Mouse (Mus musculus) hindbrain, embryonic 16.5 days (tissue): ENCODE results near the gene Bco1. TPM values are rescaled to one million over a fixed set of nuclear protein-coding genes. Genes with fewer than 3 reads are reported as not detected.

ENCODE experiments used
- ATAC-seq: fragments of 200-750 bp; cut with Nextera tagmentation; 2 replicates; pipeline ENCODE4 v1.8.0; 2017; ENCODE audit warnings: moderate TSS enrichment, moderate library complexity
- H3K27ac ChIP-seq: fragments of 300-500 bp; sonication (generic); 2 replicates; pipeline ENCODE4 v1.5.1; 2014; ENCODE audit warnings: low read depth, mild to moderate bottlenecking, control low read depth, low read length, moderate library complexity
- H3K27me3 ChIP-seq: fragments of 300-500 bp; sonication (generic); replicated peaks from 2 replicates; pipeline ENCODE4 v1.6.1; 2014; ENCODE audit warnings: low read length; ENCODE audit not compliant: control insufficient read depth, insufficient read depth
- H3K36me3 ChIP-seq: fragments of 300-500 bp; sonication (generic); 2 replicates; pipeline ENCODE4 v1.6.1; 2014; ENCODE audit warnings: mild to moderate bottlenecking, low read length, moderate library complexity, mixed read lengths; ENCODE audit not compliant: control insufficient read depth, insufficient read depth
- H3K4me1 ChIP-seq: fragments of 300-500 bp; sonication (generic); 2 replicates; pipeline ENCODE4 v1.6.1; 2014; ENCODE audit warnings: low read depth, low read length; ENCODE audit not compliant: control insufficient read depth, insufficient read depth
- H3K4me2 ChIP-seq: fragments of 300-500 bp; sonication (generic); 2 replicates; pipeline ENCODE4 v1.6.1; 2014; ENCODE audit warnings: mild to moderate bottlenecking, low read length, control low read depth, moderate library complexity
- H3K4me3 ChIP-seq: fragments of 300-500 bp; sonication (generic); 2 replicates; pipeline ENCODE4 v1.5.1; 2014; ENCODE audit warnings: mild to moderate bottlenecking, low read length, control low read depth, moderate library complexity
- H3K9ac ChIP-seq: fragments of 300-500 bp; sonication (generic); 2 replicates; pipeline ENCODE4 v1.6.1; 2014; ENCODE audit warnings: low read depth, mild to moderate bottlenecking, control low read depth, low read length, moderate library complexity
- H3K9me3 ChIP-seq: fragments of 300-500 bp; sonication (generic); 2 replicates; pipeline ENCODE4 v1.6.1; 2014; ENCODE audit warnings: mild to moderate bottlenecking, low read length, moderate library complexity; ENCODE audit not compliant: control insufficient read depth
- WGBS: fragments of 180-500 bp; shearing (Covaris S2); extraction: QIAGEN DNeasy Blood & Tissue Kit; methylation state at CpG from one replicate; pipeline ENCODE4 v1.1.7; 2014; 5-methylcytosine and 5-hydroxymethylcytosine counted together
- polyA plus RNA-seq: library from polyadenylated mRNA; unstranded; fragments of >200 nt; fragmentation: Nextera tagmentation; extraction: Ambion mirVana; gene quantifications from 2 replicates; pipeline ENCODE4 v1.2.1, GENCODE M21; 2015

The Bco1 gene
- polyA plus RNA-seq, 1 experiment from 2014 or later: 0.41 TPM

DNA sequence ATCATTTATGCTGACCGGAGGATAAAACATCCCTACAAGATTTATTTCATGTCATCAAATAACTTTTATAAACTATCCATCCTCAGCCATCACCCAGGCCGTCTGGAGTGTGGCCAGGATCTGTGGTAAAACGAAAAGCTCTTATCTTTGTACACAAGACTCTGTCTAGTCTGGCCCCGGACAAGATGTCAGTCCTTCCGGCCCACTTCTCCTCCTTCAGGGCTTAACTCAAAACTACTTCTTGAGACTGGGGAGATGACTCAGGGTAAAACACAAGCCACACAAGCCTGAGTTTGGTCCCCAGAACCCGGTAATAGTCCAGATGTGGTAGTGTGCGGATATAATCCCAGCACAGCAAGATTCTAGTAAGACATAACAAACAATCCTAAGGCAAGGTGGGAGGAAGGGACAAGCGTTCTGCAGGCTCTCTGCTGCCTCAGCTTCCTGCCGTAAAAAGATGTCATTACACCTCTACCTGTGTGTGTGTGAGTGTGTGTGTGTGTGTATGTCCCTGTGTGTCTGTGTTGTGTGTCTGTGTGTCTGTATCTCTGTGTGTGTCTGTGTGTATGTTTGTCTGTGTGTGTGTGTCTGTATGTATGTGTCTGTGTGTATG, 12.6 kb upstream of the Bco1 start:
- Histone ChIP-seq H3K36me3 (no peaks in the 10 kb centered on the region), H3K4me3 (no peak overlapping the region), H3K27me3 (no peaks in the 10 kb centered on the region), H3K4me2 (no peak overlapping the region), H3K27ac (no peak overlapping the region), H3K4me1 (no peaks in the 10 kb centered on the region), H3K9me3 (no peaks in the 10 kb centered on the region), H3K9ac (no peak overlapping the region)
- 73% methylated on average over 9 of the region's 9 CpGs for WGBS
- no peak for ATAC-seq

DNA sequence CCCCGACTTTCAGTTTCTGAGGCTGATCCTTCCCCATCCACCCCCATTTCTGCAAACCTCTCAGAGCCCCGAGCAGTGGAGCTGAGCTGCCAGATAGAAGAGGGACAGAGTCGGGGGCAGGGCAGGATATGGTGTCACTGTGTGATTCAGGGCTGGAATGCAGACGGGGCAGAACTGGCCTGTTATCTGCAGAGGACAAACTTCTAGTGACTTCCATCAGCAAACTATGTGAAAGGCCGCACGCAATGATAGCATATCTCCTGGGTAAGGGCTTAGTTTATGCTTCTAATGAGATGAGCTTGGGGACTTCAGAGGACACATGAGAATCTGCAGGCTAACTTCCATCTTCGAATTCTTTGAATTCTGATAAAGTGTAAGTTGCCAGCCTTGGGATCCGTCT, 10.1 kb upstream of the Bco1 start:
- Histone ChIP-seq H3K36me3 (no peaks in the 10 kb centered on the region), H3K9ac (no peak overlapping the region), H3K4me2 (no peak overlapping the region), H3K27me3 (no peaks in the 10 kb centered on the region), H3K4me1 (no peaks in the 10 kb centered on the region), H3K4me3 (no peak overlapping the region), H3K9me3 (no peaks in the 10 kb centered on the region), H3K27ac (no peak overlapping the region)
- WGBS: 67% methylated on average over 8 of the region's 8 CpGs
- ATAC-seq: no peak

DNA sequence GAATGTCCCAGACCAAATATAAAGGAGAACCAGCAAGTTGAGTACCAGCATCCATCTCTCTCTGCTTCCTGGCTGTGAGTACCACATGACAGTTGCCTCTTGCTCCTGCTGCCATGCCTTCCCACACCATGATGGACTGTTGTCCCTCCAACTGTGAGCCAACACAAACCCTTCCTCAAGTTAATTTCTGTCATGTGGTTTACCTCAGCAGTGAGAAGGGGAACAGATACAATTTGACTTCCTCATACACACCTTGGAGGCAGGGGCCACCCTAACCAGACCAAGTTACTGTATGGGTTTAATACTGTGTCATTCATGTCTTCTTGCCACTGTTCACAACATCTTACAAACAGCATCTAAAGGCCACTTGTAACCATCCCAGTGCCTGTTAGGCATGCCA, 8.6 kb upstream of the Bco1 start:
- no peaks in the 10 kb centered on the region for H3K4me1 ChIP-seq
- H3K4me3 ChIP-seq: no peak overlapping the region
- H3K4me2 ChIP-seq: no peak overlapping the region
- no peak overlapping the region for H3K27ac ChIP-seq
- H3K36me3 ChIP-seq: no peaks in the 10 kb centered on the region
- no peaks in the 10 kb centered on the region for H3K27me3 ChIP-seq
- ATAC-seq: no peak
- no peak overlapping the region for H3K9ac ChIP-seq
- no peaks in the 10 kb centered on the region for H3K9me3 ChIP-seq

DNA sequence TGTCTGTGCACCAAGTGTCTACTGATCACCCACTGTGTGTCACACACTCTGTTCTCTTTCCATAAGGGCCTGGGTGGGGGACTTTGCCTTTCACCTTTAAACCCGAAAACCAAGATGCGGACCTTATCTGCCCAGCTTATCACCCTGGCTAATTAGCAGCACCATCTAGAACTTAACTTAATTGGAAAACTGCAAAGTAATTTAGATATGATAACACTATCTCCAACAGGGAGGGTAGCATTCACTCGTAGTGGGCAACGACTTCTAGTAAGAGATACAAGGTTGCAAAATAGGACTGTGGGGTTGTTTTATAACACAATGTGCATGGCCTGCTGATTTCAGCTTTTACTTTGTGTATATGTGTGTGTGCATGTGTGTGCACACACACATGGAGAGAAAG, 5.9 kb upstream of the Bco1 start:
- H3K27ac ChIP-seq: no peak overlapping the region
- H3K9me3 ChIP-seq: no peaks in the 10 kb centered on the region
- no peaks in the 10 kb centered on the region for H3K27me3 ChIP-seq
- 92% methylated on average over 4 of the region's 4 CpGs for WGBS
- no peaks in the 10 kb centered on the region for H3K4me1 ChIP-seq
- H3K4me3 ChIP-seq: no peak overlapping the region
- H3K9ac ChIP-seq: no peak overlapping the region
- H3K36me3 ChIP-seq: no peaks in the 10 kb centered on the region
- ATAC-seq: no peak
- no peak overlapping the region for H3K4me2 ChIP-seq

DNA sequence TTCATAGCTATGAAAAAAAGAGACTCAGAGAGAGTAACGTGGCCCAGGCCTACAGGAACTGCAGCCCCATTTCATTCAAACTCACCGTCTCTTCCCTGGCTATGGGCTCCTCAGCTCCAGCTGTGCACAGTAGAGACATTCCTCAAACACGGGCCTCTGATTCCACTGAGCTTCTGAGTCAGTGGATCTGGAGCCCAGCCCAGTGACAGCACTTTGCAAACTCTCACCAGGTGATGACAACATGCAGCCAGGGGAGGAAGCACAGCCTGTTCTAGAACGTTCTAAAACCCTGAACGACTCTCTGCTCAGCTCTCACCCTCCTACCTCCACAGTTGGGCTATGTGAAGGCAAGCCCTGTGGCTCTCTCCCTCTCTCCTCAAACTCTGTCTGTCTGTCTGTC, 1.6 kb upstream of the Bco1 start:
- no peak for ATAC-seq
- Histone ChIP-seq H3K36me3 (no peaks in the 10 kb centered on the region), H3K27me3 (no peaks in the 10 kb centered on the region), H3K9me3 (no peaks in the 10 kb centered on the region), H3K4me2 (no peak overlapping the region), H3K4me1 (peaks cover 15% of the 10 kb centered on the region), H3K9ac (no peak overlapping the region), H3K27ac (no peak overlapping the region), H3K4me3 (no peak overlapping the region)
- WGBS: 43% methylated on average over 5 of the region's 5 CpGs

DNA sequence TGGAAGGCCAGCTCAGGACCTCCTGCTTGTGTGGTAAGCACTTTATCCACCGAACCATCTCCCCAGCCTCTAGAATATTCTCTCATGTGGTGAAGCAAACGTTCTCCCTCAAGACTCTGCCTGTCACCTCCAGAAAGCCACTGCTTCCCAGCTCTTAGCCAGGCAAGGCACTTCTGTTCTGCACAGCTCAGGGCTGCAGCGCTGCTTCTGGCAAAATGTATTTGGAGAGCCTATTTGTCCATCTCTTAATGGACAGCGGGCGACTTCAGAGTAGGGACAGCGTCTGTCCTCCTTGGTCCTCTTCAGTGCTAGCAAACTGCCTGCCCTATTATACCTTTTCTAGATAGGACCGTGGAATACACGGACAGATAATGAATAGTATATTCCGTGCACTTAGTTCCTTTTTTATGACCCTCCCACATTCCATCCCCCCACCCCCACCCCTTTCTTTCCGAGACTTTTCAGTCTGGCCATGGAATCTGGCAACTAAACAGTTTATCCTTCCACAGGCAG, 1.5 kb downstream of the Bco1 start:
- Histone ChIP-seq H3K27ac (peak overlapping the region; percentile 29), H3K4me1 (peaks cover 15% of the 10 kb centered on the region), H3K36me3 (no peaks in the 10 kb centered on the region), H3K27me3 (no peaks in the 10 kb centered on the region), H3K9me3 (no peaks in the 10 kb centered on the region), H3K9ac (no peak overlapping the region), H3K4me2 (peak overlapping the region; percentile 41), H3K4me3 (no peak overlapping the region)
- 48% methylated on average over 10 of the region's 10 CpGs for whole genome bisulfite sequencing
- peak; percentile 48; the same call in 1 of the 2 replicates for ATAC-seq

DNA sequence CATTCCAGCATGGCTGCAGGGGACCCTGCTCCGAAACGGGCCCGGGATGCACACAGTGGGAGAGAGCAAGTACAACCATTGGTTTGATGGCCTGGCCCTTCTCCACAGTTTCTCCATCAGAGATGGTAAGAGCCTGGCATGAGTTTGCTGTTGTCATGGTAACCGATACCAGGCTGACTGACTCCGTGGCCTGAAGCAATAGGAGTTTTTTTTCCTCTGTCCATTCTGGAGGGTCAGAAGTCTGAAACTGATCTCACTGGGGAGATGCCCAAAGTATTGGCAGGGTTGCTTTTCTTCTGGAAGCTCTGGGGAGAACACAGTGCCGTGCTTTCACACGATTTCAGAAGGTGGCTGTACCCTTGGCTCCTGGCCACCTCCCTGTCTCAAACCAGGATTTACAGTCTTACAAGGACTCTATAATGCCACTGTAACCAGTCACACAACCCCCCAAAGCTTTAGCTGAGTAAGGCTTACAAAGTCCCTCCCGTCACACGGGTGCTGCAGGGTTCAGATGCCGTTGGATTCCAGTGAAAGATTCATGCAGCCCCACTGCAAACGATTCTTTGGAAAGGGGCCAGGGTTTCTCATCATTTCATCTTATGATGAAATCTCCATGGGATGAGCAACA, 2.0 kb downstream of the Bco1 start:
- H3K27ac ChIP-seq: peak overlapping the region; percentile 29
- no peak overlapping the region for H3K9ac ChIP-seq
- H3K9me3 ChIP-seq: no peaks in the 10 kb centered on the region
- H3K27me3 ChIP-seq: no peaks in the 10 kb centered on the region
- peaks cover 15% of the 10 kb centered on the region for H3K4me1 ChIP-seq
- H3K4me3 ChIP-seq: no peak overlapping the region
- H3K36me3 ChIP-seq: no peaks in the 10 kb centered on the region
- H3K4me2 ChIP-seq: peak overlapping the region; percentile 41
- 32% methylated on average over 11 of the region's 11 CpGs for WGBS
- peak; percentile 94 for ATAC-seq

DNA sequence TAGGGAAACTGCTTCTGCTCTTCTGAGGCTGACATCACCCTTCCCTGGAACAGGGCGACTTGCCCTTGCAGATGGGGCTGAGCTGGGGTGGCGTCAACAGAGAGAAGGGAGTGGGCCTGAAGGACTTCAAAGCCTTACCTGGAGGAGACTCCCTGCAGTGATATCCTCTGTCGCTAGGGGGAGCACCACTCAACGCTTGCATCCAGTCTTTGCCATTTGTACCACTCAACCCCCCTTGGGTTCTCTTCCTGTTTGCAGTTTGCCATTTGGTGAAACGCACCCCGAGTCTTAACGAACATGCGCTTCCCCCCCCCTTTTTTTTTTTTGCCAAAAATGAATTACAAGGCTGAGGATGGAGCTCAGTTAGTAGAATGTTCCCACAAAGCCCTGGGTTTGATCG, 11.9 kb downstream of the Bco1 start:
- no peaks in the 10 kb centered on the region for H3K36me3 ChIP-seq
- H3K4me1 ChIP-seq: no peaks in the 10 kb centered on the region
- H3K9me3 ChIP-seq: no peaks in the 10 kb centered on the region
- WGBS: 21% methylated on average over 9 of the region's 9 CpGs
- H3K9ac ChIP-seq: no peak overlapping the region
- no peak overlapping the region for H3K4me3 ChIP-seq
- H3K4me2 ChIP-seq: no peak overlapping the region
- no peak for ATAC-seq
- no peaks in the 10 kb centered on the region for H3K27me3 ChIP-seq
- H3K27ac ChIP-seq: no peak overlapping the region

DNA sequence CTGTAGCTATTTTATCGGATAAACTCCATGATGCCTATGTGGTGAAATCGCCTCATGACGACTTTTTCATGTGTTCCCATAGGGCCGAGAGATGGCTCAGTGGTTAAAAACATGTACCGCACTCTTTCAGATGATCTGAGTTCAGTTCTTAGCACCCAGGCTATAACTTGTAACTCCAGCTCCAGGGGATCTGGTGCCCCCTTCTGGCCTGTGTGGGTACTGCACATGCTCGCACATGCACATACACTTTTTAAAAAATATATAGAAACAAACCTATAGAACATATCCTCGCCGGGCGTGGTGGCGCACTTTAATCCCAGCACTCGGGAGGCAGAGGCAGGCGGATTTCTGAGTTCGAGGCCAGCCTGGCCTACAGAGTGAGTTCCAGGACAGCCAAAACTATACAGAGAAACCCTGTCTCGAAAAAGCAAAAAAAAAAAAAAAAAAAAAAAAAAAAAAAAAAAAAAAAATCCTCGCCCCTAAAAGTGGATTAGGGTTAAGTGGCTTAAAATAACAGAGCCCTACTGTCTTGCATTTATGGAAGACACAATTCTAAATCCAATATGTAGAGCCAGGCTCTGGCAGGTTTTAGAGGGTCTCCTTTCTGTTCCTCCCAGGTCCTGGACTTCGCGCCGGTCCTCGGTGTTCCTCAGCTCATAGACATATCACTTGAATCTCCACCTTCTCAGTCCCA, 13.5 kb downstream of the Bco1 start:
- Histone ChIP-seq H3K36me3 (no peaks in the 10 kb centered on the region), H3K4me2 (no peak overlapping the region), H3K9me3 (no peaks in the 10 kb centered on the region), H3K9ac (no peak overlapping the region), H3K27me3 (no peaks in the 10 kb centered on the region), H3K4me1 (no peaks in the 10 kb centered on the region), H3K4me3 (no peak overlapping the region), H3K27ac (no peak overlapping the region)
- WGBS: 93% methylated on average over 19 of the region's 19 CpGs
- no peak for ATAC-seq
